Mouse (Mus musculus) kidney, postnatal 14 days (tissue): Measurements from ENCODE around the gene Ltbp2.
A peak's percentile ranks its signal among the peaks of the same experiment; 100 is the strongest.

ENCODE experiments used
- DNase-seq: peaks from one replicate; pipeline ENCODE4 v3.0.0; 2022; ENCODE audit warnings: mixed read lengths

Ltbp2 gene

GRCm38 (mm10) chr12:84752131-84752977 lies 124.0 kb downstream of the Ltbp2 start:
- DNase-seq = no peak

- peak; percentile 55 for DNase-seq
Measured at GRCm38 (mm10) chr12:84750661-84751060, 125.7 kb downstream of the Ltbp2 start.

GRCm38 (mm10) chr12:84748134-84748533 lies 128.2 kb downstream of the Ltbp2 start:
- no peak for DNase-seq

- no peak for DNase-seq
Measured at GRCm38 (mm10) chr12:84745700-84746099, 130.6 kb downstream of the Ltbp2 start.

- no peak for DNase-seq
Measured at GRCm38 (mm10) chr12:84743496-84743895, 132.8 kb downstream of the Ltbp2 start.

- no peak for DNase-seq
Measured at GRCm38 (mm10) chr12:84733366-84733765, 143.0 kb downstream of the Ltbp2 start.
